Mouse (Mus musculus): ENCODE results near the gene Map2k1. TPM values are rescaled to one million over a fixed set of nuclear protein-coding genes. Genes with fewer than 3 reads are reported as not detected.
"Not testable (repeated sequence)": the region's sequence is repeated elsewhere in the genome, so short reads cannot be mapped to it uniquely, and the experiment has no call there.

The Map2k1 gene
- total RNA-seq (2014; rRNA removed) (91.2 and 99.5 TPM in 2 replicates), polyA plus RNA-seq (2015; fragmentation: Nextera tagmentation; extraction: Ambion mirVana) (77.9 and 81.0 TPM in 2 replicates)

DNA sequence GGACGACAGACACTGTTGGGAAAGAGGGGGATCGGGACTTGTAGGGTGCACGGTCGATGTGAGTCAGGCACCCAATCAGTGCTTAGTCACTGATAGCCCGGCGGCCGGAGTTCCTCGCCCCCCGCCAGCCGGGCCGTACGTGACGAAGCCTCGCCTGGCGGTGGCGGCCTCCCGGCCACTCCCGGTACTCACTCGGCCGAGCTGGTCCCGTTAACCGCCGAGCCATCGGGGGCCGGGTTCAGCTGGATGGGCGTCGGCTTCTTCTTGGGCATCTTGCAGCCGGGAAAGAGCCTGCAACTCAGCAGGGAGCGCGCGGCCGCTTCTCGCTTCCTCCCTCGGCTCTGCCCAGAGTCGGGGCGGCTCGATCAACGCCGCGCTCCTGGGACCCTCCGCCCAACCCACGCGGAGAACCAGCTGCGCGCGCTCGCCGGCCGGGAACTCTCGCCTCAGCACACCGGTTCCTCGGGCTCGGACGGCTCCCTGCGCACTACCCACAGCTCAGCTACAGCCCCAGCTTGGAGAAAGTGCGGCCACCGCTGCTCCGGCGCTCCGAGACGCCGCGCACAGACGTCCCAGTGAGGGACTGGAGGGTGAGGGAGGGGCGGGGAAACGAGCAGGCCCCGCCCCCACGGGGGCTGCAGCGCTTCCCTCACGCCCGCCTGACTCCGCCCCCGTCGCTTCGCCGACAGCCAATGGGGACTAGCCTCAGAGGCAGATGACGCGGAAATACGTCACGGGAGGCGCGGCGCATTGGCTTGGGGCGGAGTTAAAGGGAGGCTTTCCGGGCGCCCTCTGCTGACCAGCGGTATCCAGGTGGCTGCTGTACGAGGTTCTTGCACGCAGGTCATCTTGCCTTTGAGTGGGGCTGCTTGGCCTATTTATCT, at the start of gene Map2k1:
Gene Map2k1, minus strand, starts transcription at position 611 of the 884 bp plus-strand sequence.
- no peaks in the 10 kb centered on the region for H3K27me3 ChIP-seq (ENCODE audit: insufficient read depth, low read length)
- 0% methylated on average over 86 of the region's 89 CpGs for whole genome bisulfite sequencing
- H3K9me3 ChIP-seq (ENCODE audit: low read length), result no peaks in the 10 kb centered on the region
- peak within 1 kb of the TSS; percentile 94 for H3K4me2 ChIP-seq (ENCODE audit: low read depth, low read length)
- H3K4me1 ChIP-seq (ENCODE audit: insufficient read depth, low read length), result 0 out of 2 replicates have a peak, but pooled peaks cover 9% of the 10 kb centered on the region
- peak; percentile 99 for ATAC-seq
- H3K4me3 ChIP-seq (ENCODE audit: low read length), result peak within 1 kb of the TSS; percentile 96
- peak; percentile 87 for TF ChIP-seq CTCF (IDR thresholded peaks at IDR 0.05; ENCODE audit: low read depth)
- H3K36me3 ChIP-seq (ENCODE audit: insufficient read depth, low read length), result no peaks in the 10 kb centered on the region
- DNase-seq (ENCODE audit: low spot score), result peak; percentile 100
- peak within 1 kb of the TSS; percentile 70 for H3K9ac ChIP-seq (replicated peaks; ENCODE audit: low read length)
- peak within 1 kb of the TSS; percentile 81 for H3K27ac ChIP-seq

DNA sequence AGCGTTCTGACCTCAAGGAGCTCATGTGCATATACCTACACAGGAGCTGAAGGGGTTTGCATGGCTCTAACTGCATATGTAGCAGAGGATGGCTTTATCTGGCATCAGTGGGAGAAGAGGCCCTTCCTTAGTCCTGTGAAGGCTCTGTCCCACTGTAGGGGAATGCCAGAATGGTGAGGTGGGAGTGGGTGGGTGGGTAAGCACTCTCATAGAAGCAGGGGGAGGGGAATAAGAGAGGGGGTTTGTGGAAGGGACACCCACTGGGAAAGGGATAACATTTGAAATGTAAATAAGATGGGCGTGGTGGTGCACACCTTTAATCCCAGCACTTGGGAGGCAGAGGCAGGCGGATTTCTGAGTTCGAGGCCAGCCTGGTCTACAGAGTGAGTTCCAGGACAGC, 49.7 kb upstream of the Map2k1 start:
- not testable (repeated sequence) for H3K4me1 ChIP-seq (ENCODE audit: insufficient read depth, low read length); H3K4me3 ChIP-seq (ENCODE audit: low read length); H3K4me2 ChIP-seq (ENCODE audit: low read depth, low read length); H3K27me3 ChIP-seq (ENCODE audit: insufficient read depth, low read length); DNase-seq (ENCODE audit: low spot score); H3K27ac ChIP-seq; ATAC-seq; H3K9ac ChIP-seq (replicated peaks; ENCODE audit: low read length); H3K9me3 ChIP-seq (ENCODE audit: low read length)
- WGBS, result 99% methylated on average over 3 of the region's 4 CpGs
- H3K36me3 ChIP-seq (ENCODE audit: insufficient read depth, low read length), result peaks cover 31% of the 10 kb centered on the region; the same call in 1 of the 2 replicates

DNA sequence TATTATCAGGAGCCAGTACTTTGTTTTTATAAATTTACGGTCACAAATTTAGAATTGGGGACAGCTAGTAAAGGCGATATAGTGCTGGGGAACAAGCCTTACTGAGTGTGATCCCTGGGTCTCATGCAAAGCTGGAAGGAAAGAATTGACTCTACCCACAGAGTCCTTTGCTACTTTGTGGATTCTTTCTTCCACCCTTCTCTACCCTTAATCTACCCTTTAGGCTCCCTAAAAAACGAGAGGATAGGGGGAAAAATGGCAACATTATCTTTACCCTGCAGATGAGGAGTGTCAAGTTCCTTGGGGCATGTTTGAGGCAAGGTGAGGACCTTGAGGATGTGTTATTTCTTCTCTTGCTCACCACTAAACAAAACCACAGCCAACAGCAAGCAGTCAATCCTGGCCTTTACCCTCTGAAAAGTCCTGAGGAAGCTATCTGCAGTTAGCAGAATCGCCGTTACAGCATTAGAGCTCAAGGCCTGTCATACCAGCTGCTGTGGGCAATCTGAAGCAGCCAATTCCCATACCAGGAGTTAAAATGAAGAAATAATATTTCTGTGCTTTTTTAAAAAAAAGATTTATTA, 29.1 kb upstream of the Map2k1 start:
- no peak for TF ChIP-seq CTCF (IDR thresholded peaks at IDR 0.05; ENCODE audit: low read depth)
- peak overlapping the region; percentile 89 for H3K9ac ChIP-seq (replicated peaks; ENCODE audit: low read length)
- peak overlapping the region; percentile 87 for H3K4me3 ChIP-seq (ENCODE audit: low read length)
- no peak for DNase-seq (ENCODE audit: low spot score)
- WGBS, result 69% methylated on average over 5 of the region's 5 CpGs
- H3K27me3 ChIP-seq (ENCODE audit: insufficient read depth, low read length), result no peaks in the 10 kb centered on the region
- H3K4me2 ChIP-seq (ENCODE audit: low read depth, low read length), result peak overlapping the region; percentile 56
- ATAC-seq, result no peak
- no peaks in the 10 kb centered on the region for H3K4me1 ChIP-seq (ENCODE audit: insufficient read depth, low read length)
- H3K36me3 ChIP-seq (ENCODE audit: insufficient read depth, low read length), result no peaks in the 10 kb centered on the region
- H3K27ac ChIP-seq, result no peak overlapping the region
- H3K9me3 ChIP-seq (ENCODE audit: low read length), result no peaks in the 10 kb centered on the region

DNA sequence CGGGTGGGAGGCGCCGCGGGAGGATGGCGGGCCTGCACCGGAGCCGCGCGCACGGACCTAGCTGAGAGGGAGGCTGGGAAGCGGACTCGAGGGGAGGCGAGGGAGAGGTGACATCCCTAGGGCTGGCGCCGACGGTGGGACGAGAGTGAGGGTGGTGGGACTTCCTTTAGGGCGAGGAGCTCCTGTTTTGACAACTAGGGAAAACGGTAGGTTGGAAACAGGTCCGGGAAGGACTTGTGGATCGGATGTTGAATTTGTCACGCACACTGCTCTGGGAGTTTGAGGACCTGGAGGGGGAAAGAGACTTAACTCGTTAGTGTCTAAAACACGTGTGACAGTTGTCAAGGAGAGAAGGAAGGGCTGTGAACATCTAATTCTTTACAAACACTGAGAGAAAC, 28.3 kb upstream of the Map2k1 start:
- Histone ChIP-seq H3K4me3 (ENCODE audit: low read length) (peak overlapping the region; percentile 87), H3K9ac (replicated peaks; ENCODE audit: low read length) (peak overlapping the region; percentile 89), H3K4me1 (ENCODE audit: insufficient read depth, low read length) (no peaks in the 10 kb centered on the region), H3K36me3 (ENCODE audit: insufficient read depth, low read length) (no peaks in the 10 kb centered on the region), H3K4me2 (ENCODE audit: low read depth, low read length) (peak overlapping the region; percentile 56), H3K27me3 (ENCODE audit: insufficient read depth, low read length) (no peaks in the 10 kb centered on the region), H3K9me3 (ENCODE audit: low read length) (no peaks in the 10 kb centered on the region), H3K27ac (peak overlapping the region; percentile 84)
- WGBS, result 1% methylated on average over 22 of the region's 24 CpGs
- peak; percentile 41 for DNase-seq (ENCODE audit: low spot score)
- TF ChIP-seq CTCF (IDR thresholded peaks at IDR 0.05; ENCODE audit: low read depth), result no peak
- peak; percentile 91 for ATAC-seq

DNA sequence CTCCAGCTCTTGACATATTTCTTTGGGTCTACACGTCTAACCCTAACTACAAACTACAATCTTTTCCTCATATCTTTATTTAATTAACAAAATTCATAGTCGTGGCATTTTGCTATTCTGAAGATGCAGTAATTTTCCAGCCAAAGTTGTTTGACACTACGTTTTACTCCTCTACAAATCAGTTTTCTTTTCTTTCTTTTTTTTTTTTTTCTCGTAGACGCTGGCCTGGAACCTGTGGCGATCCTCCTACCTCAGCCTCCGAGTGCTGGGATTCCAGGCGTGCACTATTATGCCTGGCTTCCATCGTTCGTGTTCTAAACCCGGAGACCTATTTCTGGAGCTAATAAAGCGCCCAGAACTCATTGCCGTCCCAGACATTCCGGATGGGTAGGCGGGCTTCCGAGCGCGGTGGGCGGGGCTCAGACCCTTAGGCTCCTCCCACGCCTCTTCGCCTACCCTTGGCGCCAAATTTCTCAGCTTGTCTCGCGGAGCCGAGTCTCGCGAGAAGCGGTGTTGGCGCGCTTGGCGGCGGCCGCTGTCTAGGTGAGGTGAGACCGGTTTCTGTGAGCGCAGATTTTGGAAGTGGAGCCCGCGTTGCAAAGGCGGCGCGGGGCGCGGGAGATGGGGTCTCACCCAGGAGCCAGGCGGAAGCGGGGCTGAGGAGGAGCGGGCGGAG, 27.8 kb upstream of the Map2k1 start, which contains the start of gene Tipin:
Gene Tipin, plus strand, starts transcription at position 477 of the 676 bp plus-strand sequence.
- Histone ChIP-seq H3K4me3 (ENCODE audit: low read length) (peak within 1 kb of the TSS; percentile 87), H3K36me3 (ENCODE audit: insufficient read depth, low read length) (no peaks in the 10 kb centered on the region), H3K27ac (peak within 1 kb of the TSS; percentile 84), H3K27me3 (ENCODE audit: insufficient read depth, low read length) (no peaks in the 10 kb centered on the region), H3K4me2 (ENCODE audit: low read depth, low read length) (peak within 1 kb of the TSS; percentile 56), H3K9me3 (ENCODE audit: low read length) (no peaks in the 10 kb centered on the region), H3K4me1 (ENCODE audit: insufficient read depth, low read length) (no peaks in the 10 kb centered on the region), H3K9ac (replicated peaks; ENCODE audit: low read length) (peak within 1 kb of the TSS; percentile 89)
- no peak for TF ChIP-seq CTCF (IDR thresholded peaks at IDR 0.05; ENCODE audit: low read depth)
- 2% methylated on average over 46 of the region's 46 CpGs for WGBS
- DNase-seq (ENCODE audit: low spot score), result peak; percentile 98
- peak; percentile 96 for ATAC-seq

DNA sequence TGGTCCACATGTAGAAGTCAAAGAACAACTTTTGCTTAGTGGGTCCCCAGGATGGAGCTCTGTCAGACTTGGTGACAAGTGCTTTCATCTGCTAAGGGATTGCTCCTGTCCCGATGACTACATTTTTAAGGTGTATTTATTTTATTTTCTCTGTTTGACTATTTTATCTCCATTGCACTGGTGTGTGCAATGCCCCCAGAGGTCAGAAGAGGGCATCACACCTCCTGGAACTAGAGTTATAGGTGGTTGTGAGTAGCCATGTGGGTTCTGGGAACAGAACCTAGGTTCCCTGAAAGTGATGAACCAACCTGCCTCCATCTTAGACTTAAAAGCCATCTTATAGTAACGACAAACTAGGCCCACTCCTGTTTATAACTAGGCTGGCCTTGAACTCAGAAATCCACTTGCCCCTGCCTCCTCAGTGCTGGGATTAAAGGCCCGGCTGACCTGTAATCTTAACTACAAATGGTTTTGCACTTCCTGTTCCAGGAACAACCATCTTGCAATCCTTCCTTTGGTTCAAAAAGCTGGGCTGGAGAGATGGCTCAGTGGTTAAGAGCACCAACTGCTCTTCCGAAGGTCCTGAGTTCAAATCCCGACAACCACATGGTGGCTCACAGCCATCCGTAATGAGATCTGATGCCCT, 25.4 kb upstream of the Map2k1 start:
- Histone ChIP-seq H3K4me2 (ENCODE audit: low read depth, low read length) (no peak overlapping the region), H3K4me1 (ENCODE audit: insufficient read depth, low read length) (no peaks in the 10 kb centered on the region), H3K4me3 (ENCODE audit: low read length) (no peak overlapping the region), H3K9me3 (ENCODE audit: low read length) (no peaks in the 10 kb centered on the region), H3K9ac (replicated peaks; ENCODE audit: low read length) (no peak overlapping the region), H3K27me3 (ENCODE audit: insufficient read depth, low read length) (no peaks in the 10 kb centered on the region), H3K27ac (no peak overlapping the region), H3K36me3 (ENCODE audit: insufficient read depth, low read length) (no peaks in the 10 kb centered on the region)
- DNase-seq (ENCODE audit: low spot score) (no peak), ATAC-seq (no peak)
- WGBS, result 94% methylated on average over 6 of the region's 6 CpGs
- no peak for TF ChIP-seq CTCF (IDR thresholded peaks at IDR 0.05; ENCODE audit: low read depth)

Measured in hindbrain, postnatal 0 days (tissue).